Mouse (Mus musculus): Measurements from ENCODE around the gene Gm30191.

GRCm38 (mm10) chr4:134273417-134274345 lies 26.9 kb downstream of the Gm30191 start:
- TF ChIP-seq POLR2A (IDR thresholded peaks at IDR 0.05; ENCODE audit: extremely low read depth, insufficient read depth, low read length) (no peak), CTCF (IDR thresholded peaks at IDR 0.05; ENCODE audit: low read depth, low read length) (no peak)

Data from liver, adult 2 months (tissue).